Mouse (Mus musculus): ENCODE data around the gene Sash1. TPM values are rescaled to one million over a fixed set of nuclear protein-coding genes. Genes with fewer than 3 reads are reported as not detected.

The Sash1 gene
- polyA plus RNA-seq, 1 experiment: 62.7 TPM

DNA sequence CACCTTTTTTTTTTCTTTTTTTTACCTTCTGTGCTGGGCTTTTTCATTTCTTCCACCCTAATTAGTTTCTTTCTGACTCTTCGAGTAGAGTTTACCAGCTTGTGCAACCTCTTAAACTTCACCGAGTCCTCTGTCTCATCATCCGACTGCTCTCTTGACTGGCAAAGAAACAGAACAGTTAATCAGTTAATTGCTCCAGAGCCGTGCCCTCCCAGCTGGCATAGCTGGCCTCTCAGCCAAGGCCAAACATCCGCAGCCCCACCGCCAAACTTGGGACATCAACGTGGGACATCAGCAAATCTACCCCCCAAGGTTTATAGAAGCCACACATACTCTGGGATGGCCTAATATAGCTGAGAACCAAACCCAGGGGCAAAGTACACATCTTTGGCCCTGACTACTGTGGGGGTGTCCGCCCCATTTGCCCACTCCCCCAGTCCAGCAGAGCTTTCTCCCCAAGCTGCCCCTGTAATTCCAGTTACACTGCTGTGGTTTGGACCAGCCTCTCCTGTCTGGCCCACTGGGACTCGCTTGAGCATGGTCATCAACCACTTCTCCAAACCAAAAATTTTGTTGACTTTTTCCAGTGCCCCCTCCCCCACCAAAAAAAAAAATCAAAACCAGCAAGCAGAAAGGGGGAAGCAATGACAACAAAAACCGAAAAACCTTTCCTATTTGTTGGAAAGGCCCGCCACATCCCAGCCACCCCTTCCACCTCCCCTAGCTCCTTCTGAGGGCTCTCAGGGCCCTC is 129.1 kb downstream of the Sash1 start:
- Histone ChIP-seq H3K27ac (ENCODE audit: insufficient read depth, low read length) (peak overlapping the region; percentile 76), H3K4me3 (ENCODE audit: insufficient read depth, low read length) (no peak overlapping the region; the same call in 1 of the 2 replicates), H3K4me1 (ENCODE audit: control insufficient read depth, insufficient read depth, low read length) (peaks cover 19% of the 10 kb centered on the region)
- TF ChIP-seq CTCF (IDR thresholded peaks at IDR 0.05; ENCODE audit: borderline replicate concordance, insufficient read depth, low read length) (no peak), POLR2A (IDR thresholded peaks at IDR 0.05; ENCODE audit: low read depth, low read length) (no peak)

DNA sequence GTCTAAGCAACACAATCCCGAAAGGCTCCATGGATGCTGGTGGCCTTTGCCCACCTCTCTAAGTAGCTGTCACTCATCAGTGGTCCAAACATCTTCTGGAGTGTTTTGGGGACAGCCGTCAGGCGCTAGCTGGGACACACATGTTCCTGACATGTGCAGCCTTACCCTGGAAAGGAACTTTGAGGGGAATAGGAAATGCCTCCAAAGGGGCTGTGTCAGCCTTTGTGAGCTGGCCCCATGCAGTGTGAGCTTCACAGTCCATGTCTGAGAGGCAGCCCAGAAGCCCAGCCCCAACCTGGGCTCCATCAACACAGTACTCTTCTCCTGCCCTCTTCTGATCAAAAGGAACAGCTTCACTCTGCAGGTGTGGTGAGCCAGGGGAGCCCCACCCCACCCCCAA is 132.5 kb downstream of the Sash1 start:
- Histone ChIP-seq H3K27ac (ENCODE audit: insufficient read depth, low read length) (no peak overlapping the region), H3K4me1 (ENCODE audit: control insufficient read depth, insufficient read depth, low read length) (peaks cover 13% of the 10 kb centered on the region), H3K4me3 (ENCODE audit: insufficient read depth, low read length) (no peak overlapping the region)
- TF ChIP-seq POLR2A (IDR thresholded peaks at IDR 0.05; ENCODE audit: low read depth, low read length): no peak
- TF ChIP-seq CTCF (IDR thresholded peaks at IDR 0.05; ENCODE audit: borderline replicate concordance, insufficient read depth, low read length): no peak

DNA sequence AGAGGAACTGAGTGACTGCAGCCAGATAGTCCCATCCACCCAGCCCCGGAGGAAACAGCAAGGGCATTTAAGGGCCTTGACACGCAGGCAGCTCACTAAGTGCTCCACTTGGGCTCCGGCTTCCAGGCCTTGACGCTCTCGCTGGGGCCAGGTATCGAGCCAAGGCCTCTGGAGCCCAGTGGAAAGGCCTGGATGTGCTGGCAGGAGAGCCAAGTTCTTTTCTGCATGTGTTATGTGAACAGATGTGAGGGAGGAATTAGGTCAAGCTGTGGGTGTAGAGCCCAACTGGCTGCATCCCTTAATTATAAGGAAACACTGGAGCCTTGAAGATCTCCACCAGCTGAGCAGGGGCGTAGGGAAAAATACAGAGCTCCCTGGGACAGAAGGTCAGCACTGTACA is 133.4 kb downstream of the Sash1 start:
- peaks cover 13% of the 10 kb centered on the region for H3K4me1 ChIP-seq (ENCODE audit: control insufficient read depth, insufficient read depth, low read length)
- 0 out of 2 replicates have a peak overlapping the region, but pooled peaks have one; percentile 15 for H3K27ac ChIP-seq (ENCODE audit: insufficient read depth, low read length)
- H3K4me3 ChIP-seq (ENCODE audit: insufficient read depth, low read length): no peak overlapping the region
- TF ChIP-seq CTCF (IDR thresholded peaks at IDR 0.05; ENCODE audit: borderline replicate concordance, insufficient read depth, low read length) (no peak), POLR2A (IDR thresholded peaks at IDR 0.05; ENCODE audit: low read depth, low read length) (no peak)

DNA sequence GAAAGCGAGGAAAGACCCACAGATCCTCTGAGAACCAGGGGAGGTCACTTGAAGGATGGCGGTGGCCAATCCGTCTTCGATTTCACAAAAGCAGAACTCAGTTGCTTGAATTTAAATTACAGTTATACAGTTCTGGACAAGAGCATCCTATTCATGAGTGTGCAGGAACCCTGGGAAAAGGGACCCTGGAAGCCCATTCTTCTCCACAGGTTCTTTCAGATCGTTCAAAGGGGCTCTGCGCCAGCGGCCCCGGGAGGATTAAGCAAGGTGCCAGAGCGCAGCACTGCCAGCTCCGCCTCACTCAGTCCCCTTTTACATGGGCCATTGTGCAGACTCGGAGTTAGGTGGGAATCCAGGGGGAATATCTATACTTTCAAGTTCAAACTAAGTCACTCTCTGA is 136.3 kb downstream of the Sash1 start:
- Histone ChIP-seq H3K4me3 (ENCODE audit: insufficient read depth, low read length) (no peak overlapping the region), H3K4me1 (ENCODE audit: control insufficient read depth, insufficient read depth, low read length) (peaks cover 16% of the 10 kb centered on the region), H3K27ac (ENCODE audit: insufficient read depth, low read length) (no peak overlapping the region; the same call in 1 of the 2 replicates)
- TF ChIP-seq POLR2A (IDR thresholded peaks at IDR 0.05; ENCODE audit: low read depth, low read length) (no peak), CTCF (IDR thresholded peaks at IDR 0.05; ENCODE audit: borderline replicate concordance, insufficient read depth, low read length) (no peak)

DNA sequence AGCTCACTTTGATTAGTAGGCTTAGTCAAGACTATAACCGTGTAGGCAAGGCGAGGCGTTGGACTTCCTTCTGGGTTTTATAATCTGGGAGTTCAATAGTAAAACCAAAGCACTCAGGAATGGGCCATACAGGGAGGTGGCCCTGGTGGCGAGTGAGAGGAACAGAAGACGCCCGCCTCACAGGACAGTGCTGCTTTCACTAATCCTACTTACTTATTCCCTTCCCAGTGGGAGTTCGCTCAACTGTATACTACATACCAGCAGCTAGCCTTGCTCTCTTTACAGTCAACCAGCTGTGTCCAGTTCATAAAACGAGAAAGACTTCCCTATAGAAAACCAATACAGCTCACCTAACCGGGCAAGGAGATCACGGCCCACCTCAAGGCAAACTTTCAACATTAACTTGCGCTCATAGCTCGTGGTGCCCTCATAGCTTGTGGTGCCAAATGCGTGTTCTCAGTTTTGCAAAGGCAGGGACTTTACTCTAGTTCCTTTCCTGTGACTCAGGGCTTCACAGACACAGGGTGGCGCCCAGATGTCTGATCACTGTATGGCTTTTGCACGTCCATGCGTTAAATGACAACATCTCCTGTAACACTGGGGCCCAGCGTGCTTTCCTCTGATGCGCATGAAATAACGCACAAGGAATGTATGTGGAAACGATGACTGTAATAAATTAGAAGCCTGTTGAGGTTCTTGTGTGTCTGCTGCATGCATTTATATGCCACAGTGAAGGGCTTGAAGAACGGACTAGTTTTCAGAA is 138.2 kb downstream of the Sash1 start:
- peak overlapping the region; percentile 90 for H3K27ac ChIP-seq (ENCODE audit: insufficient read depth, low read length)
- H3K4me3 ChIP-seq (ENCODE audit: insufficient read depth, low read length): no peak overlapping the region
- TF ChIP-seq CTCF (IDR thresholded peaks at IDR 0.05; ENCODE audit: borderline replicate concordance, insufficient read depth, low read length): no peak
- no peak for TF ChIP-seq POLR2A (IDR thresholded peaks at IDR 0.05; ENCODE audit: low read depth, low read length)
- peaks cover 16% of the 10 kb centered on the region for H3K4me1 ChIP-seq (ENCODE audit: control insufficient read depth, insufficient read depth, low read length)

DNA sequence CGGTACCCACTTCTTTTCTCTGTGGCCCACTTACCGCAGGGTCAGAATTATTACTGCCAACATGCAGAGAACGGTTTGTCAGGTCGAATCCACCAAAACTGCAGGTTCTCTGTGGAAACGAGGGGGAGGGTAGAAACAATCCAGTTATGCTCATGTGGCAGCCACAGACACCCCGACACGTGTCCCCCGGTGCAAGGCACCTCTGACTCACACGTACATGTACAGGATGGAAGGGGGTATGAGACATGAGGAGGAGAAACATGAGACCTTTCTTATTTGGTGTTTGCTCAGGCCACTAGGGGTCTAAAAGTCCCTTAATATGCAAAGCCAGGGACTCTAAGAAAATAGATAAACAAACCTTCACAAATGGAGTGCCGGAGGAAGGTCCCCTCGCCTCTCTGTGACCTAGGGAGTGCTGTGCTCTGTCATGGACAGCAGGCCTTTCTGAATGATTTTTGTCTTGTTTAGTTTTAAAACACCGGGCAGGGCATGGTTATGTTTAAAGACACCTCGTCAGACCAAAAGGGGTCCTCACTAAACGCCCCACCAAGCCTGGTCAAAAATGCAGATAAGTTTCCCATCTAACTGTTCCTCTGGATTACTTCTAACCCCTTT is 139.7 kb downstream of the Sash1 start:
- Histone ChIP-seq H3K4me3 (ENCODE audit: insufficient read depth, low read length) (no peak overlapping the region), H3K4me1 (ENCODE audit: control insufficient read depth, insufficient read depth, low read length) (peaks cover 16% of the 10 kb centered on the region), H3K27ac (ENCODE audit: insufficient read depth, low read length) (peak overlapping the region; percentile 30; the same call in 1 of the 2 replicates)
- TF ChIP-seq POLR2A (IDR thresholded peaks at IDR 0.05; ENCODE audit: low read depth, low read length) (no peak), CTCF (IDR thresholded peaks at IDR 0.05; ENCODE audit: borderline replicate concordance, insufficient read depth, low read length) (no peak)

DNA sequence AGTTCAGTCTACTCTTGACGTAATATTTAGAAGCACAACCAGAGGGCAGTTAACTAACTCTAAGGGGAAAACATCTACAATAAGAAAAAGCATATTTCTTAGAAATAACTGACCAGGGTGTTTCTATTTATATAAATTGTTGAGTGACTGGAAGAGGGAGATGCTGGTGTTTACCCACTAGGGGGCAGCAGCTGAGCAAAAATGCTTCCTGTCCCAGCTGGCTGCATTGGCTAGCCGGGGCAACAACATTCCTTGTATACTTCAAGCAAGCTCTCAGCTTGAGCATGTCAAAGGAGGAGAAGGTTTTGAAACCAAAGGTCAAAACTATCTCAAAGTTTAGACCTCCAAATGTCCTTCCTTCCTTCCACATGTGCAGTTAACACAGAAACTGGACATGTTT is 143.0 kb downstream of the Sash1 start:
- Histone ChIP-seq H3K4me3 (ENCODE audit: insufficient read depth, low read length) (no peak overlapping the region), H3K4me1 (ENCODE audit: control insufficient read depth, insufficient read depth, low read length) (peaks cover 12% of the 10 kb centered on the region; the same call in 1 of the 2 replicates), H3K27ac (ENCODE audit: insufficient read depth, low read length) (peak overlapping the region; percentile 39; the same call in 1 of the 2 replicates)
- TF ChIP-seq CTCF (IDR thresholded peaks at IDR 0.05; ENCODE audit: borderline replicate concordance, insufficient read depth, low read length) (peak; percentile 65), POLR2A (IDR thresholded peaks at IDR 0.05; ENCODE audit: low read depth, low read length) (no peak)

DNA sequence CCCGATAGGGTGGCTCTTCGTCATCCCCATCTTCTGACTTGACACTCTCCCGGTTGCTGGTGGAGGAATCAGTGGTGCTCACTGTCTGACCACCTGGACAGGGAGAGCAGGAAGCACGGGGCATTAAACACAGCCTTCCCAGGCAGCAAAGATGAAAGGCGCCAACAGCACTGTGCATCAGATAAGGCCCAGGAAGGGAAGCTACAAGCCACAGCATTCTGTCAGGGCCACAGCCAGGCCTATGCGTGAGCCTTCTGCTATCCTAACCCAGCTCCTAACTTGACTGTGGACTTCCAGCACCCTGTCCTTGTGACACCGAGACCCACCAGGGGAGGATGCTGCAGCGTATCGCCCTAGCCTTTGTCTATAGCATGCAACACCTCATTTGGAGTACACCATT is 144.4 kb downstream of the Sash1 start:
- Histone ChIP-seq H3K4me3 (ENCODE audit: insufficient read depth, low read length) (no peak overlapping the region), H3K27ac (ENCODE audit: insufficient read depth, low read length) (no peak overlapping the region), H3K4me1 (ENCODE audit: control insufficient read depth, insufficient read depth, low read length) (0 out of 2 replicates have a peak, but pooled peaks cover 3% of the 10 kb centered on the region)
- no peak for TF ChIP-seq POLR2A (IDR thresholded peaks at IDR 0.05; ENCODE audit: low read depth, low read length)
- no peak for TF ChIP-seq CTCF (IDR thresholded peaks at IDR 0.05; ENCODE audit: borderline replicate concordance, insufficient read depth, low read length)

DNA sequence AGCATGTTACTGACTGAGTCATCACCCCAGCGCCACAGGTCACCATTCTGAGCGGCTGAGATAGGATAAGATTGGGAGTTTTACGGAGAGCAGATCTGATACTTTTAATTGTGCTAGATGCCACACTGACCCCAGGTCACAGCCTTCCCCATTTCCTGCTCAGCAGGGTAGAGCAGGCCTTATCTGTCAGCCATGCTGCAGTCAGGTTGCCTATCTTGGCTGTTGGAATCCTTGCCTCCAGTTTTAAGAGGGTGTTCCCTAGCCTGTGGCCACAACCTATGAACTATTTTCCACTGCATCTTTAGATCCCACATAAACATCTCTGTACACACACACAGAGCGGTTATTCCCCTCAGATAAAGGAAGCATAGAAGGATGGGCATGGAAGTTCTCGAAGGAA is 145.1 kb downstream of the Sash1 start:
- Histone ChIP-seq H3K27ac (ENCODE audit: insufficient read depth, low read length) (no peak overlapping the region), H3K4me3 (ENCODE audit: insufficient read depth, low read length) (no peak overlapping the region), H3K4me1 (ENCODE audit: control insufficient read depth, insufficient read depth, low read length) (no peaks in the 10 kb centered on the region)
- TF ChIP-seq CTCF (IDR thresholded peaks at IDR 0.05; ENCODE audit: borderline replicate concordance, insufficient read depth, low read length) (no peak), POLR2A (IDR thresholded peaks at IDR 0.05; ENCODE audit: low read depth, low read length) (no peak)

Measured in embryonic fibroblast, embryonic 13.5 days (primary cell).